Mouse (Mus musculus): ENCODE data around the gene Rorc. TPM values are rescaled to one million over a fixed set of nuclear protein-coding genes. Genes with fewer than 3 reads are reported as not detected.

Rorc gene
- polyA plus RNA-seq, 1 experiment from 2014 or later = 2.3 TPM

- no peak overlapping the region for H3K4me2 ChIP-seq
- no peak overlapping the region for H3K9ac ChIP-seq
- ATAC-seq (ENCODE audit: insufficient number of reproducible peaks, low FRiP score, low TSS enrichment, low read depth) = no peak
- H3K36me3 ChIP-seq = no peaks in the 10 kb centered on the region
- 16% methylated on average over 13 of the region's 13 CpGs for WGBS
- no peaks in the 10 kb centered on the region for H3K9me3 ChIP-seq
- peaks cover 33% of the 10 kb centered on the region for H3K4me1 ChIP-seq
- H3K4me3 ChIP-seq = no peak overlapping the region
- no peaks in the 10 kb centered on the region for H3K27me3 ChIP-seq
- no peak overlapping the region for H3K27ac ChIP-seq
Observed at GRCm38 (mm10) chr3:94377028-94377923, 4.7 kb downstream of the Rorc start.

DNA sequence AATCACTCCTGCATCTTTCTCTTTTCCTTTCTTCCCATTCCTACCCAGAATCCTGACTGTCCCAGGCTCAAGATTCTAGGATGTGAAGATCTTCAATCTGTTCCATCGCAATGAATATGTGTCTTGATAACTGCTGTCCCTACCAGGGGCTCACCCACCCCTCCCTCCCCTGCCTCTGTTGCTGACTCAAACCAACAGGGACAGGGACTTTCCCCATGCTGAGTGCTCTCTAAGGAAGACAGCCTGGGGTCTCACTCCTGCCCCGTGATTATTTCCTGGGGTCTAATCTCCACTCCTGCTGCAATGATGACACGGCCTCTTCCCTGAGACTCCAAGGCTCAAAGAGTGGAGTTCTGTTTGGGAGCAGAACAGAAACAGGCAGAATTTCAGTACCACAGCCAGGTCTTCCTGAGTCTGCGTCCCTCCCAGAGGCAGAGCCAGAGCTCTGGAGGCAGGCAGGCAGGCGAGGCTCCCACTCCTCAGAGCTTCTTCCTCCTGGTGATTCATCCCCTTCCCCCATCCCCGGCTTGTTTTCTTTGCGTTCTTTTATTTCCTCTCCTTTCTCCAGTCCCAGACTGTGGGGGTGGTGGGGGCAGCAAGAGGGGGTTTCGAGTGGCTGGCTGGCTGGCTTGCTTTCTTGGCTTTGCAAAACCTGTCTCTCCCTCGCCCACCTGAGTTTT is 7.4 kb downstream of the Rorc start:
- no peak for ATAC-seq (ENCODE audit: insufficient number of reproducible peaks, low FRiP score, low TSS enrichment, low read depth)
- Histone ChIP-seq H3K9ac (no peak overlapping the region), H3K36me3 (no peaks in the 10 kb centered on the region), H3K4me1 (peaks cover 15% of the 10 kb centered on the region), H3K4me3 (no peak overlapping the region), H3K27me3 (no peaks in the 10 kb centered on the region), H3K27ac (no peak overlapping the region), H3K9me3 (no peaks in the 10 kb centered on the region), H3K4me2 (no peak overlapping the region)
- 26% methylated on average over 9 of the region's 9 CpGs for WGBS

- ATAC-seq (ENCODE audit: insufficient number of reproducible peaks, low FRiP score, low TSS enrichment, low read depth) = no peak
- H3K4me2 ChIP-seq = no peak overlapping the region
- H3K4me1 ChIP-seq = peaks cover 1% of the 10 kb centered on the region
- no peaks in the 10 kb centered on the region for H3K36me3 ChIP-seq
- no peaks in the 10 kb centered on the region for H3K9me3 ChIP-seq
- H3K4me3 ChIP-seq = no peak overlapping the region
- WGBS = 51% methylated on average over 5 of the region's 5 CpGs
- no peak overlapping the region for H3K27ac ChIP-seq
- H3K27me3 ChIP-seq = no peaks in the 10 kb centered on the region
- H3K9ac ChIP-seq = no peak overlapping the region
Observed at GRCm38 (mm10) chr3:94382308-94382707, 9.7 kb downstream of the Rorc start.

GRCm38 (mm10) chr3:94383476-94383875 is 10.9 kb downstream of the Rorc start:
- Histone ChIP-seq H3K36me3 (no peaks in the 10 kb centered on the region), H3K4me2 (no peak overlapping the region), H3K4me1 (no peaks in the 10 kb centered on the region), H3K4me3 (no peak overlapping the region), H3K9ac (no peak overlapping the region), H3K9me3 (no peaks in the 10 kb centered on the region), H3K27me3 (no peaks in the 10 kb centered on the region), H3K27ac (no peak overlapping the region)
- ATAC-seq (ENCODE audit: insufficient number of reproducible peaks, low FRiP score, low TSS enrichment, low read depth) = no peak
- WGBS = 70% methylated on average over 3 of the region's 3 CpGs

GRCm38 (mm10) chr3:94386671-94387070 is 14.1 kb downstream of the Rorc start:
- no peaks in the 10 kb centered on the region for H3K27me3 ChIP-seq
- H3K4me3 ChIP-seq = no peak overlapping the region
- WGBS = 56% methylated on average over 4 of the region's 4 CpGs
- no peaks in the 10 kb centered on the region for H3K36me3 ChIP-seq
- no peak overlapping the region for H3K27ac ChIP-seq
- H3K4me1 ChIP-seq = no peaks in the 10 kb centered on the region
- no peak for ATAC-seq (ENCODE audit: insufficient number of reproducible peaks, low FRiP score, low TSS enrichment, low read depth)
- no peak overlapping the region for H3K4me2 ChIP-seq
- no peaks in the 10 kb centered on the region for H3K9me3 ChIP-seq
- no peak overlapping the region for H3K9ac ChIP-seq

DNA sequence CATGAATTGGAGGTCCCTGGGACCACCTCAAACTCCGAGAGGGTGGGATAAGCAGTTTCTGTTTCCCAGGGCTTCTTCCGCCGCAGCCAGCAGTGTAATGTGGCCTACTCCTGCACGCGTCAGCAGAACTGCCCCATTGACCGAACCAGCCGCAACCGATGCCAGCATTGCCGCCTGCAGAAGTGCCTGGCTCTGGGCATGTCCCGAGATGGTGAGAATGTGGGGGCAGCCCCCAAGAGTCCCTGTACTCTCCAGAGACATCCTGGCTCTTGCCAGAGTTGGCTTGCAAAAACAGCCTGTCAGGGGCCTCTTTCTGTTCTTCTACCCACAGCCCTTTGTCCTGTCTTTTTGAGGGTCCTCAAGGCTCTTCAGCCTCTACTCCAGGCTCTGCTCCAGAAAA is 14.8 kb downstream of the Rorc start:
- no peak overlapping the region for H3K27ac ChIP-seq
- H3K4me1 ChIP-seq = no peaks in the 10 kb centered on the region
- H3K9ac ChIP-seq = no peak overlapping the region
- ATAC-seq (ENCODE audit: insufficient number of reproducible peaks, low FRiP score, low TSS enrichment, low read depth) = no peak; the same call in 1 of the 2 replicates
- H3K36me3 ChIP-seq = no peaks in the 10 kb centered on the region
- H3K9me3 ChIP-seq = no peaks in the 10 kb centered on the region
- H3K4me3 ChIP-seq = no peak overlapping the region
- 85% methylated on average over 10 of the region's 10 CpGs for WGBS
- H3K4me2 ChIP-seq = no peak overlapping the region
- H3K27me3 ChIP-seq = no peaks in the 10 kb centered on the region

- H3K4me1 ChIP-seq = no peaks in the 10 kb centered on the region
- WGBS = 73% methylated on average over 5 of the region's 5 CpGs
- ATAC-seq (ENCODE audit: insufficient number of reproducible peaks, low FRiP score, low TSS enrichment, low read depth) = no peak
- no peaks in the 10 kb centered on the region for H3K36me3 ChIP-seq
- H3K4me3 ChIP-seq = no peak overlapping the region
- H3K9ac ChIP-seq = no peak overlapping the region
- no peak overlapping the region for H3K4me2 ChIP-seq
- no peaks in the 10 kb centered on the region for H3K27me3 ChIP-seq
- no peaks in the 10 kb centered on the region for H3K9me3 ChIP-seq
- H3K27ac ChIP-seq = no peak overlapping the region
Observed at GRCm38 (mm10) chr3:94388047-94388446, 15.5 kb downstream of the Rorc start.

DNA sequence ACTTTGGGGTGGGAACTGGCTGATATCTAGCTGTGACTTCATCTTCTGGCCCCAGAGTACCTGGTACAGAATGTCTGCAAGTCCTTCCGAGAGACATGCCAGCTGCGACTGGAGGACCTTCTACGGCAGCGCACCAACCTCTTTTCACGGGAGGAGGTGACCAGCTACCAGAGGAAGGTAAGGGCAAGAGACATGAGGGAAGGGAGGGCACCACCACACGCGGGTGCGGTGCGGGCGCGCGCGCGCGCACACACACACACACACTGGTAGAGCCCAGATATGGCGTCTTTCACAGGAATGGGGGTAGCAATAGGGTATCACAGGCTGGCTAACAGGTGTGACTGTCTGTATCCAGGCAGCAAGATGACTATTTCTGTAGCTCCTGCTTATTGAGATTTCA is 16.8 kb downstream of the Rorc start:
- H3K27ac ChIP-seq = no peak overlapping the region
- H3K9me3 ChIP-seq = no peaks in the 10 kb centered on the region
- H3K4me2 ChIP-seq = no peak overlapping the region
- H3K4me3 ChIP-seq = no peak overlapping the region
- H3K9ac ChIP-seq = no peak overlapping the region
- no peaks in the 10 kb centered on the region for H3K27me3 ChIP-seq
- no peaks in the 10 kb centered on the region for H3K4me1 ChIP-seq
- ATAC-seq (ENCODE audit: insufficient number of reproducible peaks, low FRiP score, low TSS enrichment, low read depth) = no peak
- 93% methylated on average over 16 of the region's 16 CpGs for WGBS
- no peaks in the 10 kb centered on the region for H3K36me3 ChIP-seq

GRCm38 (mm10) chr3:94391001-94391400 is 18.4 kb downstream of the Rorc start:
- WGBS = 81% methylated on average over 5 of the region's 5 CpGs
- H3K4me1 ChIP-seq = no peaks in the 10 kb centered on the region
- H3K36me3 ChIP-seq = no peaks in the 10 kb centered on the region
- no peaks in the 10 kb centered on the region for H3K9me3 ChIP-seq
- no peak overlapping the region for H3K4me2 ChIP-seq
- H3K4me3 ChIP-seq = no peak overlapping the region
- no peak overlapping the region for H3K9ac ChIP-seq
- 0 out of 2 replicates have a peak, but pooled peaks cover 4% of the 10 kb centered on the region for H3K27me3 ChIP-seq
- ATAC-seq (ENCODE audit: insufficient number of reproducible peaks, low FRiP score, low TSS enrichment, low read depth) = no peak
- H3K27ac ChIP-seq = no peak overlapping the region

DNA sequence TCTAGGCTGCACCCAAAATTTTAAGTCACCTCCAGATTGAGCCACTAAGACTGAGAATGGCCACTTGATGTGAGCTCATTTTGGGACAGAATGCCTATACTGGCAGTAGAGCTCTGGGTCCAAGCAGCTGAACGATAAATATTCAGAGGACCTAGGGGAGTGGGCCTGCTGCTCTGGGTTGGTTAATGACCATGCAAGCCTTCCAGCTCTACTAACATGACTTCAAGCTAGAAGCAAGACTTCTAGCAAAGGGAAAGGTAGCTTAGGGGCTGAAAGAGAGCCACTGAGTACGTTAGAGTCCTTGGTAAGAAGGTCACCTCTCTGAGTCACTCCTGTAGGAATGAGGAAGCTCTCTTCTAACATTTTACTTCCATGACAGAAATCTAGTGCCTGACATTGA is 19.5 kb downstream of the Rorc start:
- H3K4me2 ChIP-seq = no peak overlapping the region
- no peaks in the 10 kb centered on the region for H3K4me1 ChIP-seq
- H3K9me3 ChIP-seq = no peaks in the 10 kb centered on the region
- no peak overlapping the region for H3K9ac ChIP-seq
- H3K27ac ChIP-seq = no peak overlapping the region
- H3K4me3 ChIP-seq = no peak overlapping the region
- 80% methylated on average over 2 of the region's 2 CpGs for WGBS
- H3K36me3 ChIP-seq = no peaks in the 10 kb centered on the region
- H3K27me3 ChIP-seq = peaks cover 14% of the 10 kb centered on the region
- no peak for ATAC-seq (ENCODE audit: insufficient number of reproducible peaks, low FRiP score, low TSS enrichment, low read depth)

GRCm38 (mm10) chr3:94393049-94393448 is 20.5 kb downstream of the Rorc start:
- H3K4me2 ChIP-seq = no peak overlapping the region
- no peak overlapping the region for H3K4me3 ChIP-seq
- no peak overlapping the region for H3K27ac ChIP-seq
- no peaks in the 10 kb centered on the region for H3K9me3 ChIP-seq
- no peak overlapping the region for H3K9ac ChIP-seq
- no peaks in the 10 kb centered on the region for H3K4me1 ChIP-seq
- no peak for ATAC-seq (ENCODE audit: insufficient number of reproducible peaks, low FRiP score, low TSS enrichment, low read depth)
- H3K27me3 ChIP-seq = peaks cover 23% of the 10 kb centered on the region
- 36% methylated on average over 4 of the region's 4 CpGs for WGBS
- no peaks in the 10 kb centered on the region for H3K36me3 ChIP-seq

DNA sequence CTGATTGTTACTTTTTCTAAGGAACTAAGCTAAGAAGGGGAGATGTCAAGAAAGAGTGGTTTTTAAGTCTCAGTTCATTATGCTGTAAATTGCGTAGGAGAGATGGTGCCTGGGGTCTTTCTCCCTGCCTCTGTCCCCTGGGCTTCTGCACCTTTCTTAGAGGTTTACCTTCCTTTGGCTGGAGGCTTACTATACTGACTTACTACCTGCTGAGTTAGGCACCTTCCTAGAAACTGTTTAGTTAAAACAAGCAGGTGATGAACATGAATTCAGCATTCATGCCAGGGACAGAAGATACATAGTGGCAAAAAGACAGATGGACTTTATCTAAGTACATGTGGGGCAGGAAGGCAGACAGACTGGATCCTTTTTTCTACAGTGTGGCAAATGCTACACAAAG is 23.7 kb downstream of the Rorc start:
- H3K27me3 ChIP-seq = peaks cover 56% of the 10 kb centered on the region
- WGBS = 65% methylated on average over 1 of the region's 1 CpGs
- H3K4me3 ChIP-seq = no peak overlapping the region
- no peaks in the 10 kb centered on the region for H3K9me3 ChIP-seq
- H3K4me2 ChIP-seq = no peak overlapping the region
- no peaks in the 10 kb centered on the region for H3K36me3 ChIP-seq
- H3K27ac ChIP-seq = no peak overlapping the region
- no peak overlapping the region for H3K9ac ChIP-seq
- no peak for ATAC-seq (ENCODE audit: insufficient number of reproducible peaks, low FRiP score, low TSS enrichment, low read depth)
- peaks cover 8% of the 10 kb centered on the region for H3K4me1 ChIP-seq

Data from limb, embryonic 15.5 days (tissue).